Mouse (Mus musculus): Measurements from ENCODE around the gene Ttl.
A peak's percentile ranks its signal among the peaks of the same experiment; 100 is the strongest.

Gene Ttl

DNA sequence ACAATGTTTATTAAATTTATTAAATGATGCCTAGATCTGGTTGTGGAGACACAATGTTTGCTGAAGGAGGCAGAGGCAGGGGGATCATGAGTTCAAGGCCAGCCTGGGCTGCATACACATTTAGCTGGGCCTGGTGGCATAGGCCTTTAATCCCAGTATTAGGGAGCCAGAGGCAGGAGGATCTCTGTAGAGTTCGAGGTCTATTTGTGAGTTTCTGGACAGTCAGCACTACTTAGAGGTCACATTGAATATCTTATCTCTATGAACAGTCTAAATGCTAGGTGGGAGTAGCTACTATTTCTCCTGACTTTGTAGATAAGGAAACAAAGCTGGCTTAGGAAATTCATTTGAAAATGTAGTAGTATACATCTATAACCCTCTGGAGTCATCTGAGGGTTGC lies 21.8 kb downstream of the Ttl start:
- DNase-seq = no peak

DNA sequence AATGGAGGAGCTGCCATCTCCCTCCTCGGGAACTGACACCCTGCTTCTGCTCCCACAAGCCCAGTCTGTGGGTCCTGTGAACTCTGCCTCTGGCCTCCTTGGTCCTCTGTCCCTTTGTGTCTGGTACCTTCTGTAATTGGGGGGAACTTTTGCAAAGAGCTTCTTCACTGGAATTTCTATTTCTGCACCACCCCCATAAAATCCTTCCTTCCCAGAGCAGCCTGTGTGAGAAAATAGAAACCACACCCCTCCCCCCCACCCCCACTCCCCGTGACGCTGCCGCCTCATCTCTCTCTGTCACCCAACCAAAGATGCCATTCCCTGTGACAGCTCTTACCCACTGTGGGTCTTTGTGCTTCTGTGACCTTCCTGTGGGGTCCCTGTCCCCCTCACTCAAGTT lies 24.6 kb downstream of the Ttl start:
- DNase-seq = no peak

DNA sequence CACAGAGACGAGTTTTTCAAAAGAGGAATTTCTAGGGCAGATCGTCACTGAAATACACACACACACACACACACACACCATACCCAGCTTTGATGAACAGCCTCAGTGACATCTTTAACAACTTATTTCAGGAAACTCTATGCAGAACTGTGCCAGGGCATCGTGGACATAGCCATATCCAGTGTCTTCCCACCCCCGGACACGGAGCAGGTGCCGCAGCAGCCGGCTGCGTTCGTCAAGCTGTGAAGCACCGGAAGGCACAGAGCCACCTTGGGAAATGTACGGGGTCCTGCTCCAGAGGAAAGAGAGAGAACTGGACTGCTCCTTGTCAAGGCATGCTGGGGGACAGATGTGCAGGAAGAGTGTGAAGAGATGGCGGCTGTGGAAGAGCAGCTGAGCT lies 27.1 kb downstream of the Ttl start:
- DNase-seq = no peak

DNA sequence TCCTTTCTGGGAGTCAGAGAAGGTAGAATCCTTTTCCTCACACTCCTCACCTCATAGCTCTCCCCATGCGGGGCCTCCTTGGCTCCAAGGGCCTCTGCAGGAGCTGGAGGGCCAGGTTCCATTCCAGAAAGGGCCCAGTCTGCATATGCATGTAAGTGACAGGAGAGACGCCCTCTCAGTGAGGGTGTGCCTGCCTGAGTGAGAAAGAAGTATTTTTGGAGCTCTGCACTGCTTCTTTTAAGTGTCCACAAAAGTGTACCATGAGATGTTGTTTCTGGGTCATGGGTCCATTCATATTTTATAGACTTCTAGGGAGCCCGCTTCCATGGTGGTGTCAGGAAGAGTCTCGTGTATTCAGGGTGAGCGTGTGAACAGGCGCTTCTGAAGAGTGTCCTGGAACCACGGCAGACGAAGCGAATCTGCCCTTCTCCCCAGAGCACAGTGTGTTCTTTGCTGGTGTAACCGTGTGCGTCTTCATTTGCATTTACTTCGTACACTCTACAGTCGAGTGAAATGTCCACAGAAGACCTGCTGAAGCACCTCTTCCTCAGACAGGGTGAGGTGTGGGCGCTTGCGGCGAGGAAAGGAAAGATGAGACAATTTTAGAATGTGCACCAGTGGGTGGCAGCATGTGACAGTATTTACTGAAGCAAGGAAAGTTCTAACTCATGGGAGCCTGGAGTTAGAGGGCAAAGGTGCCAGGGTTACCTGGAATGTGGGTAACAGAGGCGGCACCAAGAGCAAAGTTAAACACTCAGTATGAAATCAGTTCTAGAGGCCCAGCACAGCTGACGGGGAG lies 28.4 kb downstream of the Ttl start:
- no peak for DNase-seq

DNA sequence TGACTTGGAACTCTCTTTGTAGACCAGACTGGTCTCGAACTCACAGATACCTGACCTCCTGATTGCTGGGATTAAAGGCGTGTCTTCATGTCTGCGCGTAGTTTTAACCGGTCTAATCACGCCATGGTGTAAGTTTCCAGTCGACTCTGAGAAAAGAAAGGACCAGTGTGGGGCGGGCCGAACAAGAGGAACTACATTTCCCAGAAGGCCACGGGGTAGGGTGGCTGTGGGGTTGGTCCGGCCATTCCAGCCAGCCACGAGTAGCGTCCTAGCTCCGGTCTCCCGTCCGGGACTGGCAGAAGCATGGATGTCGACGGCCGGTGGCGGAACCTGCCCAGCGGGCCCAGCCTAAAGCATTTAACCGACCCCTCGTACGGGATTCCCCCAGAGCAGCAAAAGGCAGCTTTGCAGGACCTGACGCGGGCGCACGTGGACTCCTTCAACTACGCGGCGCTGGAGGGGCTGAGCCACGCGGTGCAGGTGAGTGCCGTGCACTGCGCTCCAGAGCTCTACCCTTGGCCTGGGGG lies 35.1 kb downstream of the Ttl start, which contains the start of gene Polr1b:
Polr1b (plus strand) TSS at position 212 of the 527 bp plus-strand sequence.
- peak; percentile 93 for DNase-seq

DNA sequence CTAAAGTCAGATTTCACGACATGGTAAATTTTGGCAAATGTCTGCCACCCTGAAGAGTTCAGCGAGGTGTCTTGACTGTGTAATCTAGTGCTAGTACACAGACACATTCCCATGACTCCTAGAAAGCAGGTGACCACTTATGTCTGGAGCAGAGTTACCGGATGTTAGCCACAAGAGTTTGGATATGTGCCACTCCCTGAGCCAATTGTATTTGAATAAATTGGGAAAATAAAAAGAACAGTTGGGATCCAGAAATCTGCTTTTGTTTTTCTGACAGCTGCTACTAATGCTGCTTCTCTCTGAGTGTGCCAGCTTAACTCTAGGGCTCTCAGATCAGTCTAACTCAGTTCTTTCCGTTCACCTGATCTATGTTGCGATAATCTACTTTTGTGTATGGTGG lies 47.2 kb downstream of the Ttl start:
- DNase-seq = no peak

DNA sequence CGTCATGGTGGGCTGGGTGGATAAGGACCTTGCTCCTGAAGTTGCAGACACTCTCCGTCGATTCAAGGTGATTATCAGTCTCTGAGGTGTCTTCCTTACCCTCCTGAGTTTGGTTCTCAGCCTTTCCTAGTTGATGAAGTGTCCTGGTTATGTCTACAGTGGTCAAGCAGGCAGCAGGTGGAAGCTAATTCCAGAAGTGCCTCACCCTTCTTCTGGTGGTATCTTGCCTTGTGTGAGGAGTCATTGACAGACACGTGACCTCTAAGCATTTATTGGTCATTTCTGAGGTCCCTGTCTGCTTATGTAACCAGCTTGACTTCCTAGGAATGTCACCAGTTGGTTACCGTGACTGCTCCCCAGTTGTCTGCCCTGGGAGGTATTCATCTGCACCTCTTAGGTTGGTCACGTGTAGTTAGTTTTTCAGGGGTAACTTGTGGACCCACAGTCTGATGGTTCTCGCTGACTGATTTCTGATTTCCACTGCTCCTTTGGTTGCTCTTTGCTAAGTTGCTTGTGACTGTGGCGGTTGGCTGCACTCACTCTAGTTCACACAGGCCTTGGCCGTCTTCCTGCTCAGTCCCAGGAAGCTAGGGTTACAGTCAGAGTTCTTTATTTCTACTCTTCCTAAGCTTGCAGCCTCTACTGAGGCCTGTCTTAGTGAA lies 50.1 kb downstream of the Ttl start:
- DNase-seq = no peak

DNA sequence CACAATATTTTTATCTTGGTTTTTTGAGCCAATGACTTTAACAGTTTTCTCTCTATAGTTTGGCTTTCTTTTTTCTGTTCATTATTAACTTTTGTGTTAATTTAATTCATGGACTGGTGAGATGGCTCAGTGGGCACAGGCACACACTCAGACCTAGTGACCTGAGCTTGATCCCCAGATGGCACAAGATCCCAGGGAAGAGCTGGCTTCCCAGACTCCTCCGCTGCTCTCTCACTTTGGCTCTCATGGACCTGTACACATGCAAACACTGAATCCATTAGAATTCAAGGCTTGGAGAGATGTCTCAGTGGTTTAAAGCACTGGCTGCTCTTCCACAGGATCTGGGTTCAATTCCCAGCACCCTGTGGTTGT lies 50.6 kb downstream of the Ttl start:
- no peak for DNase-seq

DNA sequence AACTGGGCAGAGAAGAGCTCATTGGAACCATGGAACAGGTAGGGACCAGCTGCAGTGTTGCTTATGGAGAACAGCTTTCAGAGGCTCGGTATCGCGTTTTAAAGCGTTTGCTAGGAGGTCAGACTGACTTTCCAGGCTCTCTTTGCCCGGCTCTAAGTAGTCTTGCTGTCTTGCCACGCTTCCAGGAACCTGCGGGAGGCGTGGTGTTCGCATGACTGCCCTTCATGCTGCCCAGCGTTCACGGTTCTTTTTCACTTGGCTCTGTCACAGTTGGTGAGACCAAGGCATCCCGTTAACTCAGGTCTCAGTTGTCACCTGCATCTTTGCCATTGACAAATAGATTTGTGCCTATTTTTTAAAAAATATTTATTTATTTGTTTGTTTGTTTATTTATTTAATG lies 52.3 kb downstream of the Ttl start:
- no peak for DNase-seq

DNA sequence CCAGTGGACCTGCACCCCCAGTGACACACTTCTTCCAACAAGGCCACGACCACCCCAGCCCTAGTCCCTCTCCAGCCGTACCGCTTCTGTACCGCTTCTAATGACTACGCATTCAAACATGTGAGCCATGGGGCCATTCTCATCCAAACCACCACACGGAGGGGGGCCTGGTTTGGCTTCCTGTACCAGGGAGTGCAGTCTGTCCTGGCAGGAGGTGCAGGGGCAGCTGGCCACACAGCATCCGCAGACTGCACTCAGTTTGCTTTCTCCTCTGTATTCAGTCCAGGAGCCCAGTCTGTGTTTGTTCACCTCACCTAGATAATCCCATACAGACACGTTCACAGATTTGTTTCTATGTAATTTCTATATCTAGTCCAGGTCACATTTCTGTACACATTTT lies 56.2 kb downstream of the Ttl start:
- DNase-seq = peak; percentile 44

DNA sequence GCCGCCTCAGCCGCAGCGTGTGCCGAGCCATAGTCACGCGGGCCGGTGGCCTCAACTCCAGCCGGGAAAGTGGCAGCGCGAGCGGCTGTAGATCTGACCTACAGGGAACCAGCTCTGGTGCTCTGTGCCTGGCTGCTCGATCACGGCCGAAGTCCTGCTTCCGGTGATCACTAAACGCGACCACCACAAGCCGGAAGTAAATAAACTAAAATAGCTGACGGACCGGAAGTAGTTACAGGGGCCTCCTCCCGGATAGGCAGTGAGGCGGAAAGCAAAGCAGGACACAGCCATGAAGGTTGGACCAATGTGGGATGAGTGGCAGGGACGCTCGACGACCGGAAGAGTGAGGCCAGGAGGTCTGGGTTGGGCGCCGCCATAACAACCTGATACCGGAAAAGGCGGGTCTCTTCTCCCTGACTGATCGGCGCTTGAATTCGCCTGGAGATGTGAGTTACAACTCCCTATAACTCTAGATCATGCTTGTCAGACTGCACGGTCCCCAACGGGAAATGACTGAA lies 63.7 kb downstream of the Ttl start, which contains the start of gene Chchd5:
Chchd5 (plus strand) TSS at position 289 of the 518 bp plus-strand sequence.
- DNase-seq = peak; percentile 97

DNA sequence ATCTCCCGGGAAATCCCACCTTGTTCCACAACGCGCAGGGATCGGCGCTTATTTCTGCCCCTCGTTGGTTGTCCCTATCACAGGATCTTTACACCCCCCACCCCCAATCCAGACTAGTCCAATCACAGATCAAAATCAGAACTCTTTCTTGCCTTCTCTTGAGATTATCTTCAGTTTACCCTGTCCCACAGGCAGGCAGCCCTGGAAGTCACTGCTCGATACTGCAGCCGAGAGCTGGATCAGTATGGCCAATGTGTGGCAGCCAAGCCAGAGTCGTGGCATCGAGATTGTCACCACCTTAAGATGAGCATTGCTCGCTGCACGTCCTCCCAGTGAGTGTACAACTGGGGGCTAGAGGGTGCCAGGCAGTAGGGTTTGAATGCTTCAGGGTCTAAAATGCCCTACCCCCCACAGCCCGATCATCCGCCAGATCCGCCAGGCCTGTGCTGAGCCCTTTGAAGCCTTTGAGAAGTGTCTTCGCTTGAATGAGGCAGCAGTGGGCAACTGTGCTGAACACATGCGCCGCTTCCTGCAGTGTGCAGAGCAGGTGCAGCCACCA lies 64.3 kb downstream of the Ttl start:
- DNase-seq = peak; percentile 52

DNA sequence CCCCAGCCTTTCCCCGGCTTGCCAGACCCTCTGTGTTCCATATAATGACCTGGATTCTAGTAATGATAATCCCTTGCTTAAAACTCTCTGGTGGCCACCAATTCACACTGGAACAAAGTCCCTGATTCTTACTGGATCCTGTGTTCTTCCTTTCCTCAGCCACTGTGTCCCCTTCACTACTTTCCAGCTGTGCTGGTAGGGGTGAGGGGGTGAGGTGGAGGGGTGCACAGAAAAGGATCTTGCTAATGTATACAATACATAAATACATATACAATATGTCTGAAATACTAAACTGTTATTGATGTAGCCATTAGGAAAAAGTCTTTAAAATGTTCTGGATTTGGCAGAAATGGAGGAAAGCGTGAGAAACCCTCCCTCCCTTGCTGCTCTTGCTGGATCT lies 65.0 kb downstream of the Ttl start:
- DNase-seq = no peak

DNA sequence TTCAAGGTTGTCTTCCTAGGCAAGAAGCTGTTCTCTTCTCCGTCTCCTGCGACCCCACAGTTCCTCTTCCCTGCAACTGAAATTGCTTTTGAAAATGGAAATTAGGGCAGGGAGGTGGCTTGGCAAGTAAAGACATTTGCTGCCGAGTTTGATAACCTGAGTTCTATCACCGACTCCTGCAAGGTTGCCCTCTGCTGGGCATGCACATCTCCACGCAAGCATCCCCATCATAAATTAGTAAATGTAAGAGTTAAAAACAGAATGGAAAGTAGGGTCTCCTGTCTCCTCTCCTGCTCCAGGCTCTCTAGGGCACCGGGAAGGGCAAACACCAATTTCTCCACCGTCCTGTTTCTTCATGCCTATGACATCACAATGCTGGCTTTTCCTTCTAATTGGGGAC lies 66.5 kb downstream of the Ttl start:
- DNase-seq = no peak

DNA sequence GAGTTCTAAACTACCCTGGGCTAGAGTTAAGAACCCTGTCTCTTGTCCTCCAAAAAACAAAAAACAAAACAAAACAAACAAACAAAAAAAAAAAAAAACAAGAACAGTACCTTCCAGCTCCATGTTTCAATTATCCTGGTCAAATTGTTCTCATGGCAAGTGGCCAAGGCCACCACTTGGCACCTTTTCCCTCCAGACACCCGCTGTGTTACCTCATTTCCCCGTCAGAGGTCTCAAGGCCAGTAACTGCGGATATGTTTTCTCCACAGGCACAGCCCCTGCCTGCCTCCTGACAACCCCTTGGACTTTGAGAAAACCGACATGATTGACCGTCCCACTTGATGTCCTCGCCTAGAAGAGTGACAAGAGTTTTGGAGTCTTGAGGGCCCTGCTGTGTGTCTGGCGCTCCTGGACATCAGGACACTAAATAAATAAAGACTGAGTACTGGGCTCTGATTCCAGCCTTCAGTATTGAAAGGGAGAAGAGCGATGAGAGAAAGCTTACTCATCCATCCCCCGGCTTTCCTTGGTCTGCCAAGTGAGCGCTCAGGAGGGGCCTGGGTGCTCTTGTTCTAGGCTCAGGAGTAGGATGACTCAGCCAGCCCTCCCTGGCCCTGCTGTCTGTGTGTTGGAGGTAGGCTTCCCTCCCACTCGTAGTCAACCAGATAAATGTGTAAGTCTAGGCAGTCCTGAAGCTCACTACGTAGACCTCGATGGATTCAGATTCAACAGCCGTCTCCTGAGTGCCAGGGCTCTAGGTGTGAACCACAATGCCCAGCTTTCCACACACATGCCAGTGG lies 67.5 kb downstream of the Ttl start:
- DNase-seq = peak; percentile 55

DNA sequence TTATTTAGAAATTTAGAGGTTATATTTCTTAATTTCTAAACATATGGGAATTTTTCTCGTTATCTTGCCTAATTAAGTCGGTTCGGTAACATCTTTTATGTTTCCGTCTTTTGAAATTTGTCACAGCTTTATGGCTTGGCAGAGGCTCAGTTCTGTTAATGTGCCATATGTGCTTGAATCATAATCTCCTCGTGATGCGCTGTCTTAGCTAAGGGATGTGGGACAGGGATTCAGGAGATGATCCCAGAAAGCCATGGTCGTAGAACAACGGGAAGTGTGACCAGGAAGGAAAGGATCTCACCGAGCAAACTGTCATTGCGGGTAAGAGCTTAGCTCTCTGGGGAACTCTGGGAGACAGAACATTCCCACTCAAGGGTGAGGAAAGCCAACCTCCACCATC lies 74.2 kb downstream of the Ttl start:
- DNase-seq = peak; percentile 51
